Mouse (Mus musculus): ENCODE measurements around the gene Klc4. TPM values are rescaled to one million over a fixed set of nuclear protein-coding genes. Genes with fewer than 3 reads are reported as not detected.

Gene Klc4
- polyA plus RNA-seq, 1 experiment: 62.8 TPM

DNA sequence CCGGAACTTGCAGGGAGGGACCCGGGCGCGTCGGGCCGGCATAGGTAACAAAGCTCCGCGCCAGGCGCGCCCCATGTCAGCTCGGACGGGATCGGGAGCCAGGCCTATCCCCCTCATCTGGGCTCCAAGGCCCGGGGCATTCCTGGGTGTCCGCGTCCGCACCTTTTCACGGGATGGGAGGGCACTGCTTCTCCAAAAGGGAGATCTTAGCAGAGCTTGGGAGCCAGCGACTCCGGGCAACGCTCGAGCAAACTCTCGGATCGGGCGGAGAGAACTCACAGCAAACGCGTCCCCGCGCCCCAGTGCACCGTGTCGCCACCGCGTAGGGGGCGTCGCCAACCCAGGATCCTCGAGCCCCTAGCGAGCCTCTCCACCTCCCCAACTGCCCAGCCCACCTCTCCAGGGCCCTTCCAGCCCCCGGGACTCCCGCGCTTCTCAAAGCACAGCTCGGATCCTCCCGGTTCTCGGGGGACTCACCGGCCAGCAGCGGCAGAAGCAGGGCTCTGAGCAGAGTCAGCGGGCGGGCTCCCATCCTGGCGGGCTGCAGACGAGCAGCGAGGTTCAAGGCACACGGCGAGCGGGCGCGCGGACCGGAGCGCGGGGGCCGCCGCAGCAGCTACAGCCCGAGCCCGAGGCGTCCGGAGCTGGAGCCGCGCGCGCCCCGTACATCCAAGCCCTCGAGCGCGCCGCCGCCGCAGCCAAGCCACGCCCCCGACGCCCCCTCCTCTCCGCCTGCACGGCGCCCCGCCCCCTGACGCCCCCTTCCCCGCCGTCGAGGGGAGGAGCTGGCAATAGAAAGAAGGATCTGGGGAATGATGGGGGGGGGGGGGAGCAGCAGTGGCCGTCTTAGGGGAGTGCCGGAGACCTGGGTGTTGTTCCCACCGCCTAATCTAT is 16.8 kb downstream of the Klc4 start, which contains the start of gene Ptk7:
Gene Ptk7, minus strand, starts transcription at position 714 of the 894 bp plus-strand sequence.
- 3% methylated on average over 87 of the region's 90 CpGs for WGBS
- peak within 1 kb of the TSS; percentile 65 for H3K27ac ChIP-seq (ENCODE audit: insufficient read depth, low read depth, low read length)
- no peaks in the 10 kb centered on the region for H3K4me1 ChIP-seq (ENCODE audit: control insufficient read depth, insufficient read depth, low read length)
- DNase-seq: peak; percentile 54
- TF ChIP-seq CTCF (conservative IDR thresholded peaks at IDR 0.05; ENCODE audit: insufficient read depth, insufficient read length, low read depth, low read length) (no peak), POLR2A (IDR thresholded peaks at IDR 0.05; ENCODE audit: low read depth, low read length) (no peak)
- H3K4me3 ChIP-seq (ENCODE audit: insufficient read depth, low read depth, low read length): peak within 1 kb of the TSS; percentile 81
- H3K36me3 ChIP-seq (ENCODE audit: control insufficient read depth, insufficient read depth, low read length): no peaks in the 10 kb centered on the region
- no peaks in the 10 kb centered on the region for H3K27me3 ChIP-seq (replicated peaks; ENCODE audit: control insufficient read depth, insufficient read depth, low read length)

DNA sequence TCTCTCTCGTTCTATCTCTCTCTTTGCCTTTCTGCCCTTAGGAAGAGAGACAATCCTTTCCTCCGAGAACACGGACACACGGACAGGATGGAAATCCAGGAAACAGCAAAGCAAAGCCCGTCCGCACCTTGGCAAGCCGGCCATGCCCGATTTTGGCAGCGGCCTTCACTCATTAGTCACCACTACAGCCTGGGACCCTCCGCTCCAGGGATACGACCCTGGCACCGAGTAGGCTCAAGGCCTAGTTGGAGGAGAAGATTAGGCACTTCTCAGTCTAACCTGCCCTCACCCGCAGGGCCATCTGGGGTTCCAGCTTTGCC is 17.4 kb downstream of the Klc4 start:
- H3K27ac ChIP-seq (ENCODE audit: insufficient read depth, low read depth, low read length): no peak overlapping the region

DNA sequence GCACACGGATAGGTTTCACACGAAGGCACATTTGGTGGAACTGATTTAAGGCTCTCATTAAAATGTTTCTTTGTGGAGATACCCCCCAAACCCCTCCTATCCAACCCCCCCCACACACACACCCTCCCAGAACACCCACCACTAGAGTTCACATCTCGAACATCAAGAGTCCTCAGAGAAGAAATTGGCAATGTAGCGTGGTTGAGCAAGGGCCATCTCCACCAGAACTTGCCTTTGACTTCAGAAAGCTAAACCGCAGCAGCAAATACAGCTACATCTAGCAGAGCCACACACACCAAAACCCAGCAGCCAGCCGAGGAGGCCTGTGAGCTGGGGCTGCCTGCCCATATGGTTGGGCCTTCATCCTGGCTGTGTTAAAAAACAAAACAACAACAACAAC is 18.4 kb downstream of the Klc4 start:
- H3K27ac ChIP-seq (ENCODE audit: insufficient read depth, low read depth, low read length): no peak overlapping the region
- H3K4me1 ChIP-seq (ENCODE audit: control insufficient read depth, insufficient read depth, low read length): no peaks in the 10 kb centered on the region
- TF ChIP-seq CTCF (conservative IDR thresholded peaks at IDR 0.05; ENCODE audit: insufficient read depth, insufficient read length, low read depth, low read length): no peak
- no peaks in the 10 kb centered on the region for H3K36me3 ChIP-seq (ENCODE audit: control insufficient read depth, insufficient read depth, low read length)
- DNase-seq: no peak
- WGBS: 66% methylated on average over 6 of the region's 6 CpGs
- H3K4me3 ChIP-seq (ENCODE audit: insufficient read depth, low read depth, low read length): no peak overlapping the region
- no peaks in the 10 kb centered on the region for H3K27me3 ChIP-seq (replicated peaks; ENCODE audit: control insufficient read depth, insufficient read depth, low read length)

More for the DNA sequence above, 17.4 kb downstream of the Klc4 start:
- DNase-seq: no peak
- Histone ChIP-seq H3K4me1 (ENCODE audit: control insufficient read depth, insufficient read depth, low read length) (no peaks in the 10 kb centered on the region), H3K27me3 (replicated peaks; ENCODE audit: control insufficient read depth, insufficient read depth, low read length) (no peaks in the 10 kb centered on the region), H3K36me3 (ENCODE audit: control insufficient read depth, insufficient read depth, low read length) (no peaks in the 10 kb centered on the region), H3K4me3 (ENCODE audit: insufficient read depth, low read depth, low read length) (peak overlapping the region; percentile 81)
- no peak for TF ChIP-seq CTCF (conservative IDR thresholded peaks at IDR 0.05; ENCODE audit: insufficient read depth, insufficient read length, low read depth, low read length)
- TF ChIP-seq POLR2A (IDR thresholded peaks at IDR 0.05; ENCODE audit: low read depth, low read length): no peak
- WGBS: 20% methylated on average over 12 of the region's 13 CpGs

DNA sequence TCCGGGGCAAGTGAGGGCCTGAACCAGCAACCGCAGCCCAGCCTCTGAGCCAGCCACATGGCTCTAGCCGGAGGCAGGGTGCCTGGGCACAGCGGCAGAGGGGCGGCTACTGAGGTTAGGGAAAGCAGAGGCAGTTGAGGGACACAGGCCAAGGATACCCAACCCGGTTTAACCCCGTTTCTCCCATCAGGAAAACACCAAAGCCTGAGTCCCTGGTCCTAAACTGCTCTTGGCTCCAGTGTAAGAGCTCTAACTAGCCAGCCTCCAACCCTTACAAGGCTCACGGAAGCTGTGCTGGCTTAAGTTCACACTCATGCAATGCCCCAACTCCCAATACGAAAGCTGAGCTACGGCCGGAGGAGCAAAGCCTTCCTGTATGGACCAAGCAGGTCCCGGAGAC is 21.2 kb downstream of the Klc4 start:
- H3K4me1 ChIP-seq (ENCODE audit: control insufficient read depth, insufficient read depth, low read length): no peaks in the 10 kb centered on the region
- no peaks in the 10 kb centered on the region for H3K27me3 ChIP-seq (replicated peaks; ENCODE audit: control insufficient read depth, insufficient read depth, low read length)
- TF ChIP-seq CTCF (conservative IDR thresholded peaks at IDR 0.05; ENCODE audit: insufficient read depth, insufficient read length, low read depth, low read length) (no peak), POLR2A (IDR thresholded peaks at IDR 0.05; ENCODE audit: low read depth, low read length) (no peak)
- H3K4me3 ChIP-seq (ENCODE audit: insufficient read depth, low read depth, low read length): no peak overlapping the region
- no peak overlapping the region for H3K27ac ChIP-seq (ENCODE audit: insufficient read depth, low read depth, low read length)
- H3K36me3 ChIP-seq (ENCODE audit: control insufficient read depth, insufficient read depth, low read length): no peaks in the 10 kb centered on the region
- DNase-seq: no peak
- 68% methylated on average over 12 of the region's 12 CpGs for whole genome bisulfite sequencing

DNA sequence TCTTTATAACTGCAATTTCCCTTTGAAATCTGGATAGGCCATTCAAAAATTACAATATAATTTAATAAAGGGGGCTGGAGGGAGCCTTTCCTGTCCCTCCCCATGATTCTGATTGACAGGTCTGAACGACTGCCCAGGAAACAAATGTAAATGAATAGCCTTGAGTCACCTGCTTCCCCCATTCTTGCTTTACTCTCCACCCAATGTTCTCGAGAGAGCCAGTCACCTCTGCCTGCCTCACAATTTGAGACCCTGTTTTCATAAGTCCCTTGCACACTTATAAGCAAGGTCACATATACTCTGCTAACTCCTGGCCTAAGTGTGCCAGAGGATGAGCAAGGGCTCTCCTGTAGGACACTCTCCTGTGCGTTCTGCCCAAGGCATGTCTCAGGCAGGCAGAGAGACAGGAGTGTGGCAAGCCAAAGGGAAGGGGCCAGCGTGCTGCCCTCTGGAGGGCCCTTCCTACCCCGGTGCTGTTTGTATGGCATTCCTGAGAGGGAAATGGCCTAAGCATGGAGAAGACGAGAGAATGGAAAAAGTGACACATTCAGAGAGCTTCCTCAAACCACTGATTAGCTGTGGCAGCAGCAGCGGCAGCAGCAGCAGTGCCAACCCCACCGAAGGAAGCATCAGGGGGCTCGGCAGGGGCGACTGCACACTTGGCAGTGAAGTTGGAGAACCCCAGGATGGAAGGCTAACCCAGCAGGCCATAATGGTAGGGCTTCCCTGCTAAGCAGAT is 21.8 kb downstream of the Klc4 start:
- 30% methylated on average over 10 of the region's 10 CpGs for WGBS
- H3K27ac ChIP-seq (ENCODE audit: insufficient read depth, low read depth, low read length): no peak overlapping the region
- H3K4me3 ChIP-seq (ENCODE audit: insufficient read depth, low read depth, low read length): no peak overlapping the region
- TF ChIP-seq POLR2A (IDR thresholded peaks at IDR 0.05; ENCODE audit: low read depth, low read length): no peak
- no peak for TF ChIP-seq CTCF (conservative IDR thresholded peaks at IDR 0.05; ENCODE audit: insufficient read depth, insufficient read length, low read depth, low read length)
- H3K27me3 ChIP-seq (replicated peaks; ENCODE audit: control insufficient read depth, insufficient read depth, low read length): no peaks in the 10 kb centered on the region
- H3K36me3 ChIP-seq (ENCODE audit: control insufficient read depth, insufficient read depth, low read length): no peaks in the 10 kb centered on the region
- DNase-seq: no peak
- H3K4me1 ChIP-seq (ENCODE audit: control insufficient read depth, insufficient read depth, low read length): no peaks in the 10 kb centered on the region

DNA sequence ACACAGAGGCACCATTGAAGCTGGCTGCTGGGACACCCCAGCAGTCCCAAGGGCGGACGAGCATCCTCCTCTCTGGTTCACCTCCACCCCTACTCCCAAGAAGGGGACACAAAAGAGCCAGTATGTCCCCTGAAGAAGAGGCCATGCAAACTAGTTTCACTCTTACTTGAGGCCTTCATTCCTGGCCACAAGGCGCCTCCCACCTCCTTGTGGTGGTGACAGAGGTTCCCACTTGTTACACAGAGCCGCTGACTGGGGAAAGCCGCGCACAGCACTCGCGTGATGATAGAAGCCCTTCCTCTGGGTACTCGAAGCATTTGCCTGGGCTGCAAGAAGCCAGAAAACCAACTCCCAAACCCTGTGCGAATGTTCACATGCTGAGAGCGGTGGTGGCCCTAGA is 23.6 kb downstream of the Klc4 start:
- H3K27ac ChIP-seq (ENCODE audit: insufficient read depth, low read depth, low read length): no peak overlapping the region
- DNase-seq: no peak
- no peaks in the 10 kb centered on the region for H3K4me1 ChIP-seq (ENCODE audit: control insufficient read depth, insufficient read depth, low read length)
- WGBS: 82% methylated on average over 11 of the region's 11 CpGs
- no peak overlapping the region for H3K4me3 ChIP-seq (ENCODE audit: insufficient read depth, low read depth, low read length)
- H3K27me3 ChIP-seq (replicated peaks; ENCODE audit: control insufficient read depth, insufficient read depth, low read length): no peaks in the 10 kb centered on the region
- H3K36me3 ChIP-seq (ENCODE audit: control insufficient read depth, insufficient read depth, low read length): no peaks in the 10 kb centered on the region
- TF ChIP-seq POLR2A (IDR thresholded peaks at IDR 0.05; ENCODE audit: low read depth, low read length) (no peak), CTCF (conservative IDR thresholded peaks at IDR 0.05; ENCODE audit: insufficient read depth, insufficient read length, low read depth, low read length) (no peak)

DNA sequence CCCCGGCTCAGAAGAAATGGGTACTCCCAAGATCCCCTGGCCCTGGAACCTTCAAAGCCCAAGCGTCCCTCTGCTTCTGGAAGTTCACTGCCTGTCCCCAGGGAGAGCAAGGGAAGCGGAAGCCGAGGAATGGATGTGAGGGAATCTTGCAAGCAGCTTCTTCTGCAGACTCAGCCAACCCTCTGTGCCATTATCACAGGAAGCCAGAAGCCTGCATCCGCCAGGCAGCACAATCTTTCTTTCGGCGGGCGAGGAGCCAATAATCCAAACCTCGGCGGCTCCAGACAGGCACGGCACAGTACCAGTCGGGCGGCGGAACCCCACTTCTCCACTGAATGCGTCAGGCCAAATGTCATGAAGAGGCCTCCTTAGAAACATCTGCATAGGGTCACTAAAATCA is 24.5 kb downstream of the Klc4 start:
- DNase-seq: peak; percentile 58
- Histone ChIP-seq H3K36me3 (ENCODE audit: control insufficient read depth, insufficient read depth, low read length) (no peaks in the 10 kb centered on the region), H3K27me3 (replicated peaks; ENCODE audit: control insufficient read depth, insufficient read depth, low read length) (no peaks in the 10 kb centered on the region), H3K4me1 (ENCODE audit: control insufficient read depth, insufficient read depth, low read length) (no peaks in the 10 kb centered on the region), H3K4me3 (ENCODE audit: insufficient read depth, low read depth, low read length) (no peak overlapping the region), H3K27ac (ENCODE audit: insufficient read depth, low read depth, low read length) (peak overlapping the region; percentile 24; the same call in 1 of the 2 replicates)
- 47% methylated on average over 15 of the region's 15 CpGs for WGBS
- no peak for TF ChIP-seq CTCF (conservative IDR thresholded peaks at IDR 0.05; ENCODE audit: insufficient read depth, insufficient read length, low read depth, low read length)
- TF ChIP-seq POLR2A (IDR thresholded peaks at IDR 0.05; ENCODE audit: low read depth, low read length): no peak

Measured in kidney, adult 2 months (tissue).